Mouse (Mus musculus) cerebellum, adult (tissue): ENCODE results near the gene Ints5.
"Not testable (repeated sequence)": the region's sequence is repeated elsewhere in the genome, so short reads cannot be mapped to it uniquely, and the experiment has no call there.

ENCODE experiments used
- ATAC-seq: cut with Nextera tagmentation; 2 replicates; pipeline ENCODE4 v1.9.2; 2017; ENCODE audit warnings: mild to moderate bottlenecking, moderate library complexity, mixed read lengths; ENCODE audit not compliant: insufficient number of reproducible peaks, low FRiP score, low TSS enrichment

Gene Ints5

GRCm38 (mm10) chr19:8892829-8893766, at the start of gene Ints5:
Gene Ints5 (plus strand): TSS chr19:8893005.
- peak; percentile 47; the same call in 1 of the 2 replicates for ATAC-seq

GRCm38 (mm10) chr19:8844371-8845129, 48.3 kb upstream of the Ints5 start:
- no peak for ATAC-seq

DNA sequence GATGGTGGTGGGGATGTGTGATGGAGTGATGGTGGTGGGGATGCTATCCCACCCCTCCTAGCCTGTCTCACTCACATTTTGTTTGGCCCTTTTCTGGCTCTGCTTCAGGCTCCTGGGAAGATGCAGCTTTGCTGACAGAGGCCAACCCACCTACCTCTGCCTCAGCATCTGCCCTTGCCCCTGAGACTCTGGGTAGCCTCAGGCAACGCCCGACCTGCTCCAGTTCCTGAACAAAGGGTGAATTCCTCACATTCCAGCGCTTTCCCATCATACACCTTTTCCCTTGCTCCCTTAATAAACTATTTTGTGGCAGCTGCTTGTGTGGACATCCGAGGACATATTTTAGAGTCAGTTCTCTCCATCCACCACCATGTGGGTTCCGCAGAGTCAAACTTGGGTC, 44.4 kb upstream of the Ints5 start:
- ATAC-seq = no peak

DNA sequence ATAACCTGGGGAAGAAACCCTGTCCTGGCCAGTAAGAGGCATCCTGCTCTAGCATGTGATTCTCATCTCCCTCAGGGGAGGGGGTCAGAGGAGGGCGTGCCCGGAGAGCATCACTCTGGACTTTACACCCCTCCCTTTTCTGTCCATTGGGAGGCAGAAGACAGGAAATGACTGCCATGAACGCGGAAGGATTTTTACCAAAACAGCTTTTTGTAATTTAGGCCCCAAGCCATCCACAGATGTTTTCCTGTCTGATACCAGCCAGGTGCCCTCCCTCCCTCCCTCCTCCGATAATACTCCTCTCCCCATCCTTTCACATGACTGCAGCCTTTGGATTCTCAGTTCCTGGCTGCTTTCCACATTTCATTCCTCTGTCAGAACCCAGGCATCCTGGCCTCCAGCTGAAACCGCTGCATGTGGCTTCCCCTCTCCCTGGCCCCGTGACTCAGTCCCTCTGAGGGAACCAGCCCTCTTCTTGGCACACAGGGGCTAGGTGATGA, 42.4 kb upstream of the Ints5 start, which contains the start of gene Lrrn4cl:
TSS of gene Lrrn4cl (plus strand) at position 367 of the 500 bp plus-strand sequence.
- ATAC-seq = no peak

GRCm38 (mm10) chr19:8851639-8852038, 41.2 kb upstream of the Ints5 start:
- no peak for ATAC-seq

- no peak for ATAC-seq
These were observed 40.4 kb upstream of the Ints5 start for GRCm38 (mm10) chr19:8852236-8852928.

DNA sequence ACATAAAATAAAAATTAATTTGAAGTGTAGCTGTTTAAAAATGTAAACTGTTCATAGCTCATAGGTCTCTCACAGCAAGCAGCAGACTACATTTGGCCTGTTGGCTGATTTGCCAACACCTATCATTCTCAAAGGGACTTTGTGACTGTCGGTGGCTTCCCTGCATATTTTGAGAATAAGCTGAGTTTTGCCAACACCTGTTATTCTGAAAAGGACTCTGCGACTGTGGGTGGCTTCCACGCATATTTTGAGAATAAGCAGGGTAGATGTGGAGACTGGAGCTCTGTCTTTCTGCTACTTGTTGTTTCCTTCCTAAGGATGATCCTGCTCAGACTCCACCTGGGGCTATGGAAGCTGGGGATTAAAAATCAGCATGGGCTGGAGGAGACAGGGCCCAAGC, 39.7 kb upstream of the Ints5 start:
- ATAC-seq = no peak

DNA sequence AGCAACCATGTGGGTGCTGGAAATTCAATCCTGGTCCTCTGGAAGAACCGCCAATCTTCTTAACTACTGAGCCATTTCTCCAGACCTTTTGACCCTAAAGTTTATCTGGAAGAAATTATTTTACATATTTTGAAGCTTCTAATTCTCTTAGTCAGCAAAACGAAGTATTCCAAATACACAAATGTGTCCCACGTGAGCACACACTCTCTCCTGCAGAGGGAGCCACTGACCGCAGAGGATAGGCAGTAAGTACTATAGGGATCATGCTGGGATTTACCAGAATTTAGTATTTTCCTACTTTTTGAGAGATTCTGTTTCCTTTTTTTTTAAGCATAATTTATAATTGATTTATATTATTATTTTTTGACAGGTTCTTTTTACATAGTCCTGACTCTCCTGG, 35.1 kb upstream of the Ints5 start:
- ATAC-seq = no peak

DNA sequence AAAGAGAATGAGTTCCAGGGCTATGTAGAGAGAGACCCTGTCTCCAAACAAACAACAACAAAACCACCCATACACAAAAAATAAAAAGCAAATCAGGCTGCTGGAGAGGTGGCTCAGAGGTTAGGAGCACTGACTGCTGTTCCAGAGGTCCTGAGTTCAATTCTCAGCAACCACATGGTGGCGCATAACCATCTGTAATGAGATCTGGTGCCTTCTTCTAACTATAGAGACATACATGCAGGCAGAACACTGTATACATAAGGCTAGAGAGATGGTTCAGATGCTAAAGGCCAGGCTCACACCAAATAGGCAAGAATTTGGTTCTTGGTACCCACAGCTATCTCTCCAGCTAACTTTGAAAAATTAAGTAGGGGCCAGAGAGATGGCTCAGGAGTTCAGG, 33.8 kb upstream of the Ints5 start:
- ATAC-seq = no peak

- ATAC-seq = no peak
These were observed 28.5 kb upstream of the Ints5 start for GRCm38 (mm10) chr19:8864265-8864664.

DNA sequence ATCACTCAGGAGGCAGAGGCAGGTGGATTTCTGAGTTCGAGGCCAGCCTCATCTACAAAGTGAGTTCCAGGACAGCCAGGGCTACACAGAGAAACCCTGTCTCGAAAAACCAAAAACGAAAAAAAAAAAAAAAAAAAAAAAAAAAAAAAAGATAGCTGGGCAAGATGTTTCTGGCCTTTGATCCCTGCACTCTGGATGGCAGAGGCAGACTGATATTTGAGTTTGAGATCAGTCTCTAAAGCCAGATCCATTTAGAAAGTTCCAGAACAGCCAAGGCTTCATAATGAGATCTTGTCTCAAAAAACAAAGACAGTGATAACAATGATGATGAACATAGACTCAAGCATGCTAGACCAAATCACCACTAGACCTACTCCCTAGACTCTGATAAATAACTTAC, 22.4 kb upstream of the Ints5 start:
- ATAC-seq = not testable (repeated sequence)

DNA sequence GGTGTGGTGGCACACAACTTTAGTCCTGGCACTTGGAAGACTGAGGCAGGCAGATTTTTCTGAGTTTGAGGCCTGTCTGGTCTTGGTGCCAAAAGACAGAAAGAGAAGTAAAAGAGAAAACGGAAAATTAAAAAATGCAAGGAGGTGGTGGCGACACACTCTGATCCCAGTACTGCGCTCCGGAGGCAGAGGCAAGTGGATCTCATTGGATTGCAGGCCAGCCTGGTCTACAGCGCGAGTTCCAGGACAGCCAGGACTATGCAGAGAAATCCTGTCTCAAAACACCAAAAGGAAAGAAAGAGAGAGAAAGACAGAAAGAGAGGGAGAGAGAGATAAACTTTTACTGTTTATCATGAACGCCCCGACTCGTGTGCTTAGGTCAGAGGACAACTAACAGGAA, 22.0 kb upstream of the Ints5 start:
- no peak for ATAC-seq

DNA sequence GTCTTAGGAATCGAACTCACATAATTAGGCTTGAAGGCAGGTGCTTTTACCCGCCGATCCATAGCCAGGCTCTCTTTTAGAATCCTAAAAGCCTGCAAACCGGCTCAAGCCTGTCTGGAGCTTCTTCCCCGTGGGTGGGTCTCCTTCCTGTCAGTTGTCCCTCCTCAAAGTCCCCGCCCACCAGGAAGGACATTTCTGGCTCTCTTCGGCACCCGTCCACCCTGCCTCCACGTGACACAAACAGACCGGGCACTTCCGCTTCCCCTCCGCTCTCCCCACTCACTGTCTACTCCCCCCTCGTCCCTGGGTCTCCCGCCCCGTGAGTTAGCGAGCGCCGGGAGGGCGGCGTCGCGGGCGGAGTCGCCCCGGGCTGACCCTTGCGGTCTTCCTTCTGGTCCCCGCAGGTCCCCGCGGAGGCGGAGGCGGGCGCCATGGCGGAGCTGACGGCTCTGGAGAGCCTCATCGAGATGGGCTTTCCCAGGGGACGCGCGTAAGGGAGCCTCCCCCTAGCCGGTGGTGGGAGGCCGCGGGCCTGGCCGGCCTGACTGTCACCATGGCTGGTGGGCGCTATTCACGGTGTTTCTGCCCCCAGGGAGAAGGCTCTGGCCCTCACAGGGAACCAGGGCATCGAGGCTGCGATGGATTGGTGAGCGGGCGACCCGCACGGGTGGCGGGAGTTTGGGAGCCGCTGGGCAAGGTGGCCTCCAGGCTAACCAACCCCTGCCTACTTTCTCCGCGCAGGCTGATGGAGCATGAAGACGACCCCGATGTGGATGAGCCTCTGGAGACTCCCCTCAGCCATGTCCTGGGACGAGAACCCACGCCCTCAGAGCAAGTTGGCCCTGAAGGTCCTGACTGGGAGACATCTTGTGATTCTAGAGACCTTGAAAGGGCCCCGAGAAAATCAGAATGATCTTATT, 21.3 kb upstream of the Ints5 start, which contains the start of gene Ubxn1:
TSS of gene Ubxn1 (plus strand) at position 230 of the 920 bp plus-strand sequence.
- peak; percentile 89 for ATAC-seq

GRCm38 (mm10) chr19:8872266-8872840, 20.5 kb upstream of the Ints5 start:
- ATAC-seq = no peak

DNA sequence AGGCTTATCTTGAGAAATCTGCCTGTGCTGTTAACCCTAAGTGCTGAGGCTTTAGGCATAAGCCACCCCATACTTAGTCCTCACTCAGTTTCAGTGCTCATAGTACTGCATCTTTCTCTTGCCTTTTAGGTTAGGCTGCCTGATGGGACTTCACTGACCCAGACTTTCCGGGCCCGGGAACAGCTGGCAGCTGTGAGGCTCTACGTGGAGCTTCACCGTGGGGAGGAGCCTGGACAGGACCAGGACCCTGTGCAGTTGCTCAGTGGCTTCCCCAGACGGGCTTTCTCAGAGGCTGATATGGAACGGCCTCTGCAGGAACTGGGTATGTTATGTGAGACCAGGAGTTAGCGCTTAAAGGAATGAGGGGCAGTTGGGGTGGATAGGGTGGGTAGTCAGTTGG, 17.8 kb upstream of the Ints5 start:
- no peak for ATAC-seq

- peak; percentile 82 for ATAC-seq
These were observed 12.3 kb upstream of the Ints5 start, which contains the start of gene Uqcc3 for GRCm38 (mm10) chr19:8880311-8881033. Gene Uqcc3 (minus strand): TSS chr19:8880923.

GRCm38 (mm10) chr19:8881034-8881392, 11.8 kb upstream of the Ints5 start:
- no peak for ATAC-seq

- ATAC-seq = no peak
These were observed 9.2 kb upstream of the Ints5 start, which contains the start of the genes Lbhd1 and Gm49403 for GRCm38 (mm10) chr19:8883616-8884015. Gene Lbhd1 (plus strand): TSS chr19:8883732. Gene Gm49403 (plus strand): TSS chr19:8883930.
